Mouse (Mus musculus): ENCODE measurements around the gene Foxl2. TPM values are rescaled to one million over a fixed set of nuclear protein-coding genes. Genes with fewer than 3 reads are reported as not detected.

Foxl2 gene
- total RNA-seq, 2 experiments from 2014 or later, result not detected

Other genes starting within 250 kb of the Foxl2 start
- gene Prr23a1, start 112.8 kb upstream of the Foxl2 start, total RNA-seq (2021), result not detected
- not detected for gene Prr23a2, start 98.8 kb upstream of the Foxl2 start, total RNA-seq (2021)
- gene Prr23a3, start 90.5 kb upstream of the Foxl2 start, total RNA-seq (2021), result not detected
- gene 7420426K07Rik, start 52.2 kb upstream of the Foxl2 start, total RNA-seq (2021), result not detected
- 10 to 100 TPM; 26.4 to 27.0 TPM for gene Faim, start 31.1 kb downstream of the Foxl2 start, total RNA-seq (2021)
- gene Gm1123, start 80.4 kb downstream of the Foxl2 start, total RNA-seq (2021), result not detected
- 10 to 100 TPM in 1 of 2 experiments, 1 to 10 TPM in 1; 9.4 to 10.2 TPM for gene Pik3cb, start 185.3 kb downstream of the Foxl2 start, total RNA-seq (2021)

Data from adrenal gland, postnatal 4 days (tissue).